13 mouse cellular contexts compared by ENCODE assay signal in the genomic region with DNA sequence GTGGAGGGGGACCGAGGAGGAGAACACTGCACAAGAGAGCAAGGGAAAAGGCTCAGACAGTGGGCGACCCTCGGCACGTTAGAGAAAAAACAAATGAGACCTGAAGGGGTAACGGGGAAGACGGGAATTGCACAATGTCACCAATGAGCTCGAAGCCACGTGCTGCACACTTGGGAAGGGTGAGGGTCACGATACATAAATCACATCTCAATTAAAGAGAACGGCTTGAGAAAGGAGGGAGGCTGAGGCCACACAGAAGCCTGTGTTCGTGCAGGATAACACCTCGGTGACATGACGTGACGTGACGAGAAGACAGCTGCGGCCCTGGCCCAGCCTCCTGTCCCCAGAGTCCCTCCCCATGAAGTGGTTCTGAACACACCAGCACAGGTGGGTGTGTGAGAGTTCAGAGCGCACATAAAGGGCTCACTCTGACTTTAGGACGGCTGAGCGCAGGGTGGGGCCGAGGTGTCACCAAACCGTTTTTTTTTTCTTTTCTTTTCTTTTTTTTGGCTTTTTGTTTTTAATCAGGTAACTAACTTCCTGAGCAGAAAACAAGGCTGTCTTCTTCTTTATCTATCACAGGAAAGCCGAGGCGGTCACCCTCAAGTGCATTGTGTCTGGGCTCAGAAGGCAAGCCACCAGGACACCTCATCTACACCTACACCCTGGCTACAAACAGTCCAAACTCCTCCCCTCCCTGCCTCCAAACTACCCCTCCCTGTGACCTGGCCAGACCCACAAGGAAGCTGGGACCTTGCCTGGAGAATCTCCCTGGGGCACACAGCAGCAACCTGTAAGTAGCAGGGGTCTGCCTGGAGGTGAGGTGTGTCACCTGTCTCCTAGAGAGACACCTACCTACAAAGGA. TPM values are rescaled to one million over a fixed set of nuclear protein-coding genes. Genes with fewer than 3 reads are reported as not detected.
DNase-seq lines count a peak whose midpoint lies in the region; ATAC-seq and TF ChIP-seq lines count a peak whose summit lies in the region.
"Had no signal": no experiment of that assay in that cellular context is flagged by ENCODE, and none has a peak within 500 bp of the region (broad histone marks: within the 10 kb centered on the region; RNA-seq: fewer than 3 reads in every experiment).

No protein-coding gene starts in this region.

- H3K9me3 ChIP-seq in embryonic facial prominence, embryonic 14.5 days (ENCODE audit: control insufficient read depth, low read length), result peaks cover 7% of the 10 kb centered on the region; the same call in 1 of the 2 replicates
- peaks cover 5% of the 10 kb centered on the region; the same call in 1 of the 2 replicates for H3K9me3 ChIP-seq in embryonic facial prominence, embryonic 10.5 days
- no peaks in the 10 kb centered on the region for H3K9me3 ChIP-seq in limb, embryonic 14.5 days (ENCODE audit: control insufficient read depth, low read length)
- H3K9me3 ChIP-seq: embryonic facial prominence, embryonic 13.5 days had no signal

- no peaks in the 10 kb centered on the region; the same call in 1 of the 2 replicates for H3K4me1 ChIP-seq in embryonic facial prominence, embryonic 14.5 days (ENCODE audit: control insufficient read depth, insufficient read depth, low read length)
- H3K4me1 ChIP-seq in embryonic facial prominence, embryonic 10.5 days, result peaks cover 47% of the 10 kb centered on the region
- H3K4me1 ChIP-seq in limb, embryonic 14.5 days (ENCODE audit: control insufficient read depth, insufficient read depth, low read length), result peaks cover 6% of the 10 kb centered on the region; the same call in 1 of the 2 replicates

- TF ChIP-seq POLR2A in limb, embryonic 14.5 days (IDR thresholded peaks at IDR 0.05; ENCODE audit: borderline replicate concordance, extremely low read depth, insufficient read depth, insufficient read length), result no peak

- no peak overlapping the region for H3K4me3 ChIP-seq in embryonic facial prominence, embryonic 14.5 days (ENCODE audit: low read depth, low read length)
- H3K4me3 ChIP-seq in embryonic facial prominence, embryonic 10.5 days, result no peak overlapping the region
- no peak overlapping the region for H3K4me3 ChIP-seq in limb, embryonic 14.5 days (replicated peaks; ENCODE audit: low read length)
- H3K4me3 ChIP-seq: embryonic facial prominence, embryonic 13.5 days; limb, embryonic 12.5 days; midbrain, embryonic 10.5 days had no signal

- no peak for DNase-seq in embryonic facial prominence, embryonic 14.5 days (ENCODE audit: low spot score)
- no peak for DNase-seq in embryonic facial prominence, embryonic 10.5 days (ENCODE audit: low spot score)
- DNase-seq in limb, embryonic 14.5 days (ENCODE audit: low spot score), result no peak
- peak; percentile 70 to 72 for DNase-seq in natural killer cell, adult 2 months (ENCODE audit: low spot score in 2 of 2)
- no peak for DNase-seq in cerebellum, adult 9-11 months
- no peak for DNase-seq in lung, postnatal 25 days (ENCODE audit: low spot score)
- DNase-seq in urinary bladder, adult 18-20 months (ENCODE audit: low spot score in 2 of 2), result no peak
- DNase-seq: adrenal gland, adult 8-10 months had no signal

- no peaks in the 10 kb centered on the region for H3K27me3 ChIP-seq in embryonic facial prominence, embryonic 14.5 days (replicated peaks; ENCODE audit: control insufficient read depth, insufficient read depth, low read length)
- no peaks in the 10 kb centered on the region for H3K27me3 ChIP-seq in embryonic facial prominence, embryonic 10.5 days (replicated peaks; ENCODE audit: low read depth, poor library complexity, severe bottlenecking)
- no peaks in the 10 kb centered on the region for H3K27me3 ChIP-seq in limb, embryonic 14.5 days (ENCODE audit: control insufficient read depth, insufficient read depth, low read length)
- H3K27me3 ChIP-seq: embryonic facial prominence, embryonic 13.5 days; limb, embryonic 12.5 days had no signal

- no peak overlapping the region for H3K4me2 ChIP-seq in embryonic facial prominence, embryonic 14.5 days (ENCODE audit: low read depth, low read length)
- no peak overlapping the region for H3K4me2 ChIP-seq in limb, embryonic 14.5 days (replicated peaks; ENCODE audit: low read depth, low read length, severe bottlenecking)
- H3K4me2 ChIP-seq: embryonic facial prominence, embryonic 13.5 days; hindbrain, embryonic 14.5 days; limb, embryonic 12.5 days had no signal

- H3K9ac ChIP-seq in embryonic facial prominence, embryonic 14.5 days (ENCODE audit: low read depth, low read length), result no peak overlapping the region
- H3K9ac ChIP-seq in limb, embryonic 14.5 days (ENCODE audit: low read depth, low read length, severe bottlenecking), result no peak overlapping the region
- H3K9ac ChIP-seq: embryonic facial prominence, embryonic 13.5 days; hindbrain, embryonic 14.5 days; limb, embryonic 12.5 days had no signal

- ATAC-seq in embryonic facial prominence, embryonic 14.5 days (ENCODE audit: low read depth), result peak; percentile 23; the same call in 1 of the 2 replicates
- peak; percentile 89 for ATAC-seq in CD4-positive, CD25-positive, alpha-beta regulatory T cell, adult 4 months
- ATAC-seq in limb, embryonic 14.5 days (ENCODE audit: low FRiP score, low read depth), result 0 out of 2 replicates have a peak, but pooled peaks have one; percentile 37

- 64% methylated on average over 23 of the region's 23 CpGs for WGBS in embryonic facial prominence, embryonic 14.5 days
- WGBS in embryonic facial prominence, embryonic 10.5 days, result 71% methylated on average over 23 of the region's 23 CpGs
- 43% methylated on average over 23 of the region's 23 CpGs for WGBS in limb, embryonic 14.5 days

- no peak overlapping the region for H3K27ac ChIP-seq in embryonic facial prominence, embryonic 14.5 days (replicated peaks; ENCODE audit: low read depth, low read length)
- no peak overlapping the region for H3K27ac ChIP-seq in embryonic facial prominence, embryonic 10.5 days (replicated peaks)
- no peak overlapping the region for H3K27ac ChIP-seq in limb, embryonic 14.5 days (replicated peaks; ENCODE audit: low read depth, low read length)
- H3K27ac ChIP-seq: embryonic facial prominence, embryonic 13.5 days; hindbrain, embryonic 14.5 days had no signal

- H3K36me3 ChIP-seq in embryonic facial prominence, embryonic 14.5 days (ENCODE audit: control insufficient read depth, insufficient read depth, low read length), result peaks cover 12% of the 10 kb centered on the region
- peaks cover 44% of the 10 kb centered on the region for H3K36me3 ChIP-seq in embryonic facial prominence, embryonic 10.5 days (replicated peaks)
- peaks cover 3% of the 10 kb centered on the region; the same call in 1 of the 2 replicates for H3K36me3 ChIP-seq in limb, embryonic 14.5 days (ENCODE audit: control insufficient read depth, insufficient read depth, low read length)

RNA-seq across cellular contexts. Expression of gene Prex1, which starts 12.2 kb away (rescaled TPM):
- 22.7 and 26.6 TPM in 2 replicates for polyA plus RNA-seq in embryonic facial prominence, embryonic 14.5 days (2014; fragmentation: Nextera tagmentation; extraction: Ambion mirVana)
- 32.6 and 35.2 TPM in 2 replicates for polyA plus RNA-seq in embryonic facial prominence, embryonic 10.5 days (2016; fragmentation: Nextera tagmentation; extraction: Ambion mirVana)
- 10 to 100 TPM; 25.0 to 25.2 TPM for polyA plus RNA-seq in CD4-positive, CD25-positive, alpha-beta regulatory T cell, adult 4 months (2017; shearing (Covaris generic))
- polyA plus RNA-seq in limb, embryonic 14.5 days (2012; rRNA removed), result 27.9 and 38.5 TPM in 2 replicates
- 20.1 and 21.1 TPM in 2 replicates for polyA plus RNA-seq in limb, embryonic 14.5 days (2014; fragmentation: Nextera tagmentation; extraction: Ambion mirVana)

Comparison
In these comparisons a context has a peak if more than half of its experiments do, and no peak if none do; other contexts are left out.
1. ATAC-seq: peak in every context shown above with its lines; median percentile 89 in CD4-positive, CD25-positive, alpha-beta regulatory T cell, adult 4 months; 37 in limb, embryonic 14.5 days; 23 in embryonic facial prominence, embryonic 14.5 days.
2. DNase-seq: peak in natural killer cell, adult 2 months (2 of 2); none in embryonic facial prominence, embryonic 14.5 days (single experiment), embryonic facial prominence, embryonic 10.5 days (single experiment), limb, embryonic 14.5 days (single experiment), cerebellum, adult 9-11 months (single experiment), lung, postnatal 25 days (single experiment) and urinary bladder, adult 18-20 months (0 of 2).